Mouse (Mus musculus): ENCODE results near the gene Fam71a. TPM values are rescaled to one million over a fixed set of nuclear protein-coding genes. Genes with fewer than 3 reads are reported as not detected.

The Fam71a gene
- polyA plus RNA-seq, 1 experiment = 80.7 TPM

GRCm38 (mm10) chr1:191197916-191198315 lies 33.3 kb upstream of the Fam71a start:
- no peaks in the 10 kb centered on the region for H3K4me1 ChIP-seq (ENCODE audit: control insufficient read depth, insufficient read depth, low read length)
- no peak for TF ChIP-seq POLR2A (IDR thresholded peaks at IDR 0.05; ENCODE audit: control insufficient read depth, low read depth, low read length)
- no peak overlapping the region for H3K27ac ChIP-seq (ENCODE audit: control insufficient read depth, insufficient read depth, low read depth, low read length)
- H3K27me3 ChIP-seq (ENCODE audit: control insufficient read depth, insufficient read depth, low read length) = no peaks in the 10 kb centered on the region
- H3K36me3 ChIP-seq (ENCODE audit: control insufficient read depth, insufficient read depth, low read length) = no peaks in the 10 kb centered on the region
- H3K4me3 ChIP-seq (ENCODE audit: control insufficient read depth, low read depth, low read length) = no peak overlapping the region

- H3K27me3 ChIP-seq (ENCODE audit: control insufficient read depth, insufficient read depth, low read length) = no peaks in the 10 kb centered on the region
- no peaks in the 10 kb centered on the region for H3K4me1 ChIP-seq (ENCODE audit: control insufficient read depth, insufficient read depth, low read length)
- H3K4me3 ChIP-seq (ENCODE audit: control insufficient read depth, low read depth, low read length) = no peak overlapping the region
- no peak overlapping the region for H3K27ac ChIP-seq (ENCODE audit: control insufficient read depth, insufficient read depth, low read depth, low read length)
- TF ChIP-seq CTCF (IDR thresholded peaks at IDR 0.05; ENCODE audit: control insufficient read depth, insufficient read depth, insufficient replicate concordance, low read depth, low read length) = no peak
- H3K36me3 ChIP-seq (ENCODE audit: control insufficient read depth, insufficient read depth, low read length) = no peaks in the 10 kb centered on the region
Observed at GRCm38 (mm10) chr1:191196016-191196415, 31.4 kb upstream of the Fam71a start.

- Histone ChIP-seq H3K4me1 (ENCODE audit: control insufficient read depth, insufficient read depth, low read length) (no peaks in the 10 kb centered on the region), H3K36me3 (ENCODE audit: control insufficient read depth, insufficient read depth, low read length) (no peaks in the 10 kb centered on the region), H3K27me3 (ENCODE audit: control insufficient read depth, insufficient read depth, low read length) (no peaks in the 10 kb centered on the region), H3K27ac (ENCODE audit: control insufficient read depth, insufficient read depth, low read depth, low read length) (no peak overlapping the region), H3K4me3 (ENCODE audit: control insufficient read depth, low read depth, low read length) (no peak overlapping the region)
- TF ChIP-seq CTCF (IDR thresholded peaks at IDR 0.05; ENCODE audit: control insufficient read depth, insufficient read depth, insufficient replicate concordance, low read depth, low read length) (no peak), POLR2A (IDR thresholded peaks at IDR 0.05; ENCODE audit: control insufficient read depth, low read depth, low read length) (no peak)
Observed at GRCm38 (mm10) chr1:191193657-191194424, 29.2 kb upstream of the Fam71a start.

GRCm38 (mm10) chr1:191192751-191193150 lies 28.1 kb upstream of the Fam71a start:
- no peaks in the 10 kb centered on the region for H3K27me3 ChIP-seq (ENCODE audit: control insufficient read depth, insufficient read depth, low read length)
- no peak overlapping the region for H3K27ac ChIP-seq (ENCODE audit: control insufficient read depth, insufficient read depth, low read depth, low read length)
- H3K4me1 ChIP-seq (ENCODE audit: control insufficient read depth, insufficient read depth, low read length) = no peaks in the 10 kb centered on the region
- no peaks in the 10 kb centered on the region for H3K36me3 ChIP-seq (ENCODE audit: control insufficient read depth, insufficient read depth, low read length)
- TF ChIP-seq CTCF (IDR thresholded peaks at IDR 0.05; ENCODE audit: control insufficient read depth, insufficient read depth, insufficient replicate concordance, low read depth, low read length) (no peak), POLR2A (IDR thresholded peaks at IDR 0.05; ENCODE audit: control insufficient read depth, low read depth, low read length) (no peak)
- no peak overlapping the region for H3K4me3 ChIP-seq (ENCODE audit: control insufficient read depth, low read depth, low read length)

- Histone ChIP-seq H3K27me3 (ENCODE audit: control insufficient read depth, insufficient read depth, low read length) (no peaks in the 10 kb centered on the region), H3K4me3 (ENCODE audit: control insufficient read depth, low read depth, low read length) (no peak overlapping the region), H3K27ac (ENCODE audit: control insufficient read depth, insufficient read depth, low read depth, low read length) (no peak overlapping the region), H3K36me3 (ENCODE audit: control insufficient read depth, insufficient read depth, low read length) (no peaks in the 10 kb centered on the region), H3K4me1 (ENCODE audit: control insufficient read depth, insufficient read depth, low read length) (no peaks in the 10 kb centered on the region)
- TF ChIP-seq CTCF (IDR thresholded peaks at IDR 0.05; ENCODE audit: control insufficient read depth, insufficient read depth, insufficient replicate concordance, low read depth, low read length) (no peak), POLR2A (IDR thresholded peaks at IDR 0.05; ENCODE audit: control insufficient read depth, low read depth, low read length) (no peak)
Observed at GRCm38 (mm10) chr1:191192213-191192612, 27.6 kb upstream of the Fam71a start.

GRCm38 (mm10) chr1:191189671-191190372 lies 25.2 kb upstream of the Fam71a start:
- Histone ChIP-seq H3K4me3 (ENCODE audit: control insufficient read depth, low read depth, low read length) (no peak overlapping the region), H3K27me3 (ENCODE audit: control insufficient read depth, insufficient read depth, low read length) (peaks cover 4% of the 10 kb centered on the region), H3K4me1 (ENCODE audit: control insufficient read depth, insufficient read depth, low read length) (peaks cover 7% of the 10 kb centered on the region), H3K27ac (ENCODE audit: control insufficient read depth, insufficient read depth, low read depth, low read length) (no peak overlapping the region), H3K36me3 (ENCODE audit: control insufficient read depth, insufficient read depth, low read length) (no peaks in the 10 kb centered on the region)
- TF ChIP-seq POLR2A (IDR thresholded peaks at IDR 0.05; ENCODE audit: control insufficient read depth, low read depth, low read length) (no peak), CTCF (IDR thresholded peaks at IDR 0.05; ENCODE audit: control insufficient read depth, insufficient read depth, insufficient replicate concordance, low read depth, low read length) (no peak)

GRCm38 (mm10) chr1:191186386-191186770 lies 21.8 kb upstream of the Fam71a start:
- no peak for TF ChIP-seq POLR2A (IDR thresholded peaks at IDR 0.05; ENCODE audit: control insufficient read depth, low read depth, low read length)
- TF ChIP-seq CTCF (IDR thresholded peaks at IDR 0.05; ENCODE audit: control insufficient read depth, insufficient read depth, insufficient replicate concordance, low read depth, low read length) = no peak
- Histone ChIP-seq H3K4me3 (ENCODE audit: control insufficient read depth, low read depth, low read length) (no peak overlapping the region), H3K4me1 (ENCODE audit: control insufficient read depth, insufficient read depth, low read length) (peaks cover 24% of the 10 kb centered on the region), H3K27me3 (ENCODE audit: control insufficient read depth, insufficient read depth, low read length) (peaks cover 4% of the 10 kb centered on the region), H3K36me3 (ENCODE audit: control insufficient read depth, insufficient read depth, low read length) (no peaks in the 10 kb centered on the region), H3K27ac (ENCODE audit: control insufficient read depth, insufficient read depth, low read depth, low read length) (no peak overlapping the region)
